Mouse (Mus musculus) G1E (cell line): ENCODE data around the gene Gm26620. TPM values are rescaled to one million over a fixed set of nuclear protein-coding genes. Genes with fewer than 3 reads are reported as not detected.

Experiments used
- ATAC-seq: 2 replicates; pipeline ENCODE4 v1.8.0; 2016; ENCODE audit warnings: mild to moderate bottlenecking; ENCODE audit not compliant: insufficient number of reproducible peaks, poor library complexity, low FRiP score, severe bottlenecking; ENCODE audit errors: extremely low read depth
- DNase-seq: peaks from one replicate; pipeline ENCODE4 v3.0.0; 2012; ENCODE audit warnings: low spot score
- H3K27me3 ChIP-seq: 2 replicates; pipeline ENCODE4 v1.6.1; 2012; ENCODE audit warnings: mild to moderate bottlenecking, low read length, inconsistent platforms; ENCODE audit not compliant: insufficient read depth
- H3K36me3 ChIP-seq: replicated peaks from 2 replicates; pipeline ENCODE3; 2012; ENCODE audit warnings: mild to moderate bottlenecking, inconsistent platforms
- H3K4me1 ChIP-seq: 2 replicates; pipeline ENCODE4 v1.6.1; 2012; ENCODE audit warnings: low read depth, low read length, inconsistent platforms, mixed read lengths; ENCODE audit not compliant: insufficient read depth
- H3K4me3 ChIP-seq: 2 replicates; pipeline ENCODE4 v1.5.1; 2012; ENCODE audit warnings: low read depth, mild to moderate bottlenecking, inconsistent platforms, low read length, moderate library complexity, mixed read lengths
- H3K9me3 ChIP-seq: replicated peaks from 2 replicates; pipeline ENCODE4 v1.6.1; 2012; ENCODE audit warnings: inconsistent platforms
- CTCF ChIP-seq: IDR thresholded peaks from 2 replicates; pipeline ENCODE4 v1.5.1; 2012; ENCODE audit warnings: low read depth, low read length, inconsistent platforms, mixed read lengths
- GATA1 ChIP-seq: IDR thresholded peaks from 2 replicates; pipeline ENCODE4 v1.6.1; 2012; ENCODE audit warnings: borderline replicate concordance, low read length, inconsistent platforms, mixed read lengths
- GATA2 ChIP-seq: IDR thresholded peaks from 2 replicates; pipeline ENCODE4 v1.6.1; 2012; ENCODE audit warnings: low read depth, low read length, inconsistent platforms, borderline replicate concordance
- POLR2AphosphoS5 ChIP-seq: IDR thresholded peaks from 2 replicates; pipeline ENCODE4 v1.6.1; 2012; ENCODE audit warnings: low read depth, low read length, inconsistent platforms; ENCODE audit not compliant: insufficient replicate concordance
- TAL1 ChIP-seq: conservative IDR thresholded peaks from 2 replicates; pipeline ENCODE4 v1.6.1; 2012; ENCODE audit warnings: low read depth, low read length, inconsistent platforms, mixed read lengths
- polyA plus RNA-seq: library from polyadenylated mRNA; stranded (reverse); fragments of >175 nt; gene quantifications from 2 replicates; pipeline ENCODE4 v1.2.3, GENCODE M21; 2012
- total RNA-seq, 2 experiments: library from RNA; stranded (forward) in 1 of 2; stranded (reverse) in 1 of 2; fragments of 200-1000 nt in 1 of 2; fragments of >200 nt in 1 of 2; fragmentation: Nextera tagmentation in 1 of 2; gene quantifications; 2 replicates each; pipeline ENCODE4 v1.2.3; 2014 to 2017

Gm26620 gene
- total and polyA plus RNA-seq, 3 experiments = 0.76 to 1.1 (median 0.90) TPM

DNA sequence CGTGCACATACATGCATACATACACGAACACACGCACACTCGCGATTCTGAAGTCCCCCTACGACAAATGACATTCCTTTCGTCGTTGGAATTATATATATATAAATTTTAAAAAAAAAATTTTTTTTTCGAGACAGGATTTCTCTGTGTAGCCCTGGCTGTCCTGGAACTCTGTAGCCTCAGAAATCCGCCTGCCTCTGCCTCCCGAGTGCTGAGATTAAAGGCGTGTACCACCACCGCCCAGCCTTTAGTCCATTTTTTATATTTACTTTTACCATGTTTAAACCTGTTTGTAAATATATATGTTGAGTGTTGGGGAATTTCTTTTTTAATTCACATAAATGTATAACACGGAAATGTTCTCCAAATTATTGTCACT lies 16.0 kb upstream of the Gm26620 start:
- TF ChIP-seq GATA1 (no peak), POLR2AphosphoS5 (no peak), CTCF (no peak), TAL1 (no peak)
- Histone ChIP-seq H3K9me3 (no peaks in the 10 kb centered on the region), H3K4me3 (peak overlapping the region; percentile 87), H3K27me3 (no peaks in the 10 kb centered on the region), H3K4me1 (peaks cover 29% of the 10 kb centered on the region), H3K36me3 (peaks cover 20% of the 10 kb centered on the region)
- ATAC-seq (no peak), DNase-seq (no peak)

- Histone ChIP-seq H3K9me3 (no peaks in the 10 kb centered on the region), H3K27me3 (no peaks in the 10 kb centered on the region), H3K4me1 (peaks cover 17% of the 10 kb centered on the region), H3K36me3 (peaks cover 32% of the 10 kb centered on the region), H3K4me3 (no peak overlapping the region)
- no peak for DNase-seq
- TF ChIP-seq GATA1 (no peak), GATA2 (no peak), POLR2AphosphoS5 (no peak), CTCF (no peak), TAL1 (no peak)
- ATAC-seq = no peak
Observed at GRCm38 (mm10) chr1:170871402-170871801, 13.5 kb upstream of the Gm26620 start.

GRCm38 (mm10) chr1:170871961-170872360 lies 12.9 kb upstream of the Gm26620 start:
- H3K4me3 ChIP-seq = no peak overlapping the region
- ATAC-seq = no peak
- H3K4me1 ChIP-seq = peaks cover 13% of the 10 kb centered on the region
- H3K36me3 ChIP-seq = peaks cover 36% of the 10 kb centered on the region
- H3K9me3 ChIP-seq = no peaks in the 10 kb centered on the region
- TF ChIP-seq GATA1 (no peak), GATA2 (no peak), TAL1 (no peak), POLR2AphosphoS5 (no peak), CTCF (no peak)
- no peak for DNase-seq
- no peaks in the 10 kb centered on the region for H3K27me3 ChIP-seq

DNA sequence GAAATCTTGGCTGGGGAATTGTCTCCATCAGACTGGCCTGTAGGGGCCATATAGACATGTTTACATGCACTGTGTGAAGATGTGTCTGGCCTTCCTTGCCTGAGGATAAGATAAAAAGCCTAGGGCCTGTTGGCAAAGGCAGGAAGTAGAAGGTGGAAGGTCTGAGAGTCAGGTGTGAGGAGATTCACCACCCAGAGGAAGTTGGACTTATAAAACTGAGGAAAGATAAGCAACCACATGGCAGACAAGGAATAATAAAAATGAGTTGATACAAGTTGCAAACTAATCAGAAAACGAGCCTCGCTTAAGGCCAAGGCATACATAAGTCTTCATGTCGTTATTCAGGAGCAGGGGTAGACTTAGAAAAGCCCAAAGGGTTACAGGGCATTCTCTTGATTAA lies 9.2 kb upstream of the Gm26620 start:
- Histone ChIP-seq H3K27me3 (no peaks in the 10 kb centered on the region), H3K4me3 (no peak overlapping the region), H3K9me3 (no peaks in the 10 kb centered on the region), H3K36me3 (peaks cover 54% of the 10 kb centered on the region), H3K4me1 (peaks cover 6% of the 10 kb centered on the region)
- no peak for DNase-seq
- no peak for ATAC-seq
- TF ChIP-seq GATA2 (no peak), GATA1 (no peak), CTCF (no peak)

- H3K36me3 ChIP-seq = peaks cover 59% of the 10 kb centered on the region
Observed at GRCm38 (mm10) chr1:170876906-170877305, 8.0 kb upstream of the Gm26620 start.

DNA sequence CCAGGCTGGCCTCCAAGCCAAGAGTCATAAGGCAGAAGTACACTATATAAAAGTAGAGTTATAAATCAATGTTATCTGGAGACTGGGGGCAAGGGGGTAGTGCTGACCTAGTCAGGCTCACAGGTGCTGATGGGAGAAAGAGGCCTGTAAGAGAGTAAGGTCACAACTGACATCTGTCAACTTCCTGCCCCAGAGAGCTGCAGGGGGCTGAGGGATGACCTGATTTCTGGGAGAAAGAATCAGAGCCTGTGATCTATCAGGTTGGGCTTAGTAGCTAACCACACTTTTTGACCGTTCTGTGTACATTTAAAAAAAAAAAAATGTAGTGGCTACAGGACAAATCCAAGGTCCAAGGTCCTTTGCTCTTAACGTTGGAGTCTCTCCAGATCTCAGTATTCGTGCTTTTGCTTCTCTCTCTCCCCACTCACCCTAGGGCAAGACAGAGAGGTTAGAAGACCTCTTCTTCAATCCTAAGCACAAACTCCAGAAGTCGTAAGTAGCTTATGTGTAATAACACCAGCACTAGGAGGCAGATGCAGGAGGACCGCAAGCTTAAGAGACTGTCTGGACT lies 1.9 kb upstream of the Gm26620 start:
- no peak for ATAC-seq
- TF ChIP-seq GATA2 = no peak
- no peak for TF ChIP-seq CTCF
- TF ChIP-seq GATA1 = no peak
- TF ChIP-seq TAL1 = no peak
- TF ChIP-seq POLR2AphosphoS5 = no peak
- H3K4me3 ChIP-seq = no peak overlapping the region

More at GRCm38 (mm10) chr1:170876906-170877305, 8.0 kb upstream of the Gm26620 start:
- Histone ChIP-seq H3K27me3 (no peaks in the 10 kb centered on the region), H3K4me1 (peaks cover 6% of the 10 kb centered on the region; the same call in 1 of the 2 replicates), H3K9me3 (no peaks in the 10 kb centered on the region), H3K4me3 (no peak overlapping the region)
- DNase-seq (no peak), ATAC-seq (no peak)
- TF ChIP-seq POLR2AphosphoS5 = no peak
- TF ChIP-seq TAL1 = no peak
- no peak for TF ChIP-seq GATA1
- no peak for TF ChIP-seq GATA2
- TF ChIP-seq CTCF = no peak

DNA sequence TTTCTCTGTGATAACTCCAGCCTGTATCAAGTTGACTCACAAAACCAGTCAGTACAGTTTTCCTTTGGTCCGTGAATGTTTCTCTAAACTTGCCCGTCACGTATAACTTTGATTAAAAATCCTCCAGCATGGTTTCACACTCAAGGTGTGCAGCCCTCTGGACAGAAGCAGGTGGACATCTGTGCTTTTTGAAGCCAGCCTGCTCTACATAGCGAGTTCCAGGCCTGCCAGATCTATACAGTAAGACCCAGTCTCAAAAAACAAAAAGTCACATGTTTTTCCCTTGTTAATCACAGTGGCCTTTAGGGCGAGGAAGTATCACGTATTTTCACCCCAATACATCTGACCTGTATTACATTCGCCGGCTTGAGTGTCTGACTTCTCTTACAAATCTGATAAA lies 475 bp upstream of the Gm26620 start:
- H3K36me3 ChIP-seq = peaks cover 32% of the 10 kb centered on the region
- no peak for ATAC-seq
- H3K27me3 ChIP-seq = peaks cover 2% of the 10 kb centered on the region; the same call in 1 of the 2 replicates
- peaks cover 13% of the 10 kb centered on the region for H3K4me1 ChIP-seq
- no peaks in the 10 kb centered on the region for H3K9me3 ChIP-seq
- peak overlapping the region; percentile 97 for H3K4me3 ChIP-seq
- no peak for DNase-seq
- no peak for TF ChIP-seq TAL1
- no peak for TF ChIP-seq POLR2AphosphoS5
- no peak for TF ChIP-seq CTCF
- no peak for TF ChIP-seq GATA2
- no peak for TF ChIP-seq GATA1

More for the DNA sequence above, 1.9 kb upstream of the Gm26620 start:
- H3K36me3 ChIP-seq = peaks cover 37% of the 10 kb centered on the region
- peaks cover under 1% of the 10 kb centered on the region; the same call in 1 of the 2 replicates for H3K27me3 ChIP-seq
- H3K9me3 ChIP-seq = no peaks in the 10 kb centered on the region
- peaks cover 13% of the 10 kb centered on the region for H3K4me1 ChIP-seq
- no peak for DNase-seq
